Mouse (Mus musculus): Measurements from ENCODE around the gene Fam228b.

DNA sequence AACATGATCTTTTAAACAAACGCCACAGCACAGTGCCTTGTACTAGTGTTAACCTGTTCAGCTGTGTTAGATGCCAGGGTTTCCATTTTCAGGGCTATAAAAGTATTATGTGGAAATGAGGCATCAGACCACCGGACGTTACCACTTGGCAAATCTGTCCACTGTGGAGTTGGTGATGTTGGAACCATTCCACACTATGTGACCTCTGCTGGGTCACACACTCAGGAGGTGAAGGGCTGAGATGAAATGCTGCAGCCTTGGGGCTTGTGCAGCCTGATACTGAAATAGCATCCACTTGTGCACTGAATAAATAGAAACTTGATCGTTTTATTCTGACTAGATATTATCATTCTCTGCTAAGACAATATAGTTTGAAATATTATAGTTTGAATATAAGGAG lies 55.7 kb downstream of the Fam228b start:
- TF ChIP-seq CTCF (IDR thresholded peaks at IDR 0.05; ENCODE audit: low read depth), result no peak
- TF ChIP-seq EP300 (optimal IDR thresholded peaks at IDR 0.05), result no peak
